Mouse (Mus musculus) B cell, adult (primary cell): ENCODE results near the gene Kat7. TPM values are rescaled to one million over a fixed set of nuclear protein-coding genes. Genes with fewer than 3 reads are reported as not detected.

Experiments
- total RNA-seq: library from RNA; stranded (reverse); gene quantifications from 4 replicates; pipeline ENCODE4 v1.2.4, GENCODE M21; 2023; ENCODE audit not compliant: inconsistent age

Kat7 gene
- total RNA-seq, result 118 to 152 TPM (median 131 TPM) in 4 replicates

GRCm38 (mm10) chr11:95310007-95310647, at the start of gene Kat7:
Gene Kat7 (minus strand): TSS chr11:95310246.

GRCm38 (mm10) chr11:95336568-95337128, 26.6 kb upstream of the Kat7 start, which contains the start of gene Fam117a:
Gene Fam117a (plus strand): TSS chr11:95337018.

GRCm38 (mm10) chr11:95261178-95261751, 48.8 kb downstream of the Kat7 start, which contains the start of gene Tac4:
Gene Tac4 (plus strand): TSS chr11:95261529.

Other genes with a start within 250 kb of the Kat7 start
- gene Itga3, start 233.4 kb downstream of the Kat7 start, total RNA-seq, result 0.39 to 2.0 TPM (median 0.66 TPM) in 4 replicates
- not detected in 4 replicates for gene Dlx3, start 190.1 kb downstream of the Kat7 start, total RNA-seq
- gene Dlx4, start 164.0 kb downstream of the Kat7 start, total RNA-seq, result not detected in 4 replicates
- gene Tac4, start 48.7 kb downstream of the Kat7 start, total RNA-seq, result 0.54 to 1.5 TPM (median 1.1 TPM) in 4 replicates
- 56.9 to 75.4 TPM (median 70.1 TPM) in 4 replicates for gene Fam117a, start 26.8 kb upstream of the Kat7 start, total RNA-seq
- 70.8 to 79.6 TPM (median 76.6 TPM) in 4 replicates for gene Slc35b1, start 74.4 kb upstream of the Kat7 start, total RNA-seq
- 106 to 132 TPM (median 128 TPM) in 4 replicates for gene Spop, start 103.8 kb upstream of the Kat7 start, total RNA-seq
- gene Nxph3, start 204.3 kb upstream of the Kat7 start, total RNA-seq, result not detected in 4 replicates